Mouse (Mus musculus): ENCODE results near the gene Hes2. TPM values are rescaled to one million over a fixed set of nuclear protein-coding genes. Genes with fewer than 3 reads are reported as not detected.

Hes2 gene
- not detected for polyA plus RNA-seq (2017; shearing (Covaris generic))

DNA sequence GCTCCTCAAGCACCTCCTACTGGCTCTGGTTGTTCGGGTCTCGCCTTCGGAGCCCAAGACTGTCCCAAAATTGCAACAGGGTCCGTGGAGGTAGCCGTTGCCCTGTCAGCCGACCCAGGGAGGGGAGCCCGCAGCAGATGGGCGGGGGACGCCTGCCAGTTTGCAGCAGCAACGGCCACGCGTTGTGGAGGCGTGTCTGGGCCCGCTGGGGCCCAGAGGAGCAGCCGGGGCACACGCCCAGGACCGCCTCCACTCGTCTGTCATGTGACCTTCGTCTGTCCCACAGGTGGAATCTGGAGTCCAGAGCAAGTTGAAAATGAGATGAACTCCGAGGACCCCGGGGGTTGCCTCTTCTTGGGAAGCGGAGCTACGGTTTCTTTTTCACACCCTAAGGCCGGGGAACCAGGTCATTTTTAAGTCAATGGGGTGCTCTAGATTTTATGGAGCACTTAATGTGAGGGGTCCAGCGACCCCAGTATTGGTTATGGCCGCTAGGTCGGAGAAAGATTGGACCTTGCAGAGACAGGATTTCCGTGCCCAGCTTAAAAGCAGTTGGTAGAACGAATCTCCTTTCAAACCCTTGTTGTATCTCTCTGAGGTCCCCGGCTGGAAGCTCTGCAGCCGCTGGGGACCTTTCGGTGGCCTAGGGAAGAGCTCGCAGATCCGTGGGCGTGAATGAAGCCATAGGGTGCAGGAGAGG lies at the start of gene Hes2:
Gene Hes2 (plus strand): TSS at position 283 of the 700 bp plus-strand sequence.

DNA sequence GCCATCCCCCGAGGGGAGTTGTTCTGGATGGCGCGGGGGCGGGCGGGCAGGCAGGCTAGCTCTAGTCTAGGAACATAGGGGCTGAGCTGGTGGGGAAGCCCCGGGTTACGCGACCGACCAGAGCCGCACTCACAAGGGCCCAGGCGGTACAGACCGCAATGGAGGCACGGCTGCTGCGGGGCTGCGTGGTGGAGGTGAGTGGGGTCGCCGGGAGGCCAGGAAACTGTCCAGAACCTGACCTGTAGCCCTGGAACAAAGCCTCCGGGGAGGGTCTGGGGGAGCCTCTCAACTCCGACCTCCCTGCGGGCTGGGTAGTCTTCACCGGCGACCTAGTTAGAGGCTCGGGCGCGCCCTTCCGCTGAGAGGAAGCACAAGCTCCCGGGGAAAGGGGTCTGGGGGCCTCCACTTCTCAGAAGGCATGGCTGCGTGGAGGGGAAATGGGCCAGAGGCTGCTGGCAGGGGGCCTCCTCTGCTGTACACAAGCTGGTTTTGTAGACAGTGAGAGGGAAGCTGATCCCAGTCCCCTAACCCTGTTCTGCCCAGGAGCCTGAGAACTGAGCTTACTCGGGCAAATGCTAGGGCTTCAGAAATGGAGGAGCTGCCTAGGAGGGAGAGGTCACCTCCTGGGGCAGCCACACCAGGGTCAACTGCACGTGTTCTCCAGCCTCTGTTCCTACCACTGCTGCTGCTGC lies 42.6 kb upstream of the Hes2 start, which contains the start of gene Tnfrsf25:
Gene Tnfrsf25 (plus strand): TSS at position 14 of the 692 bp plus-strand sequence.

DNA sequence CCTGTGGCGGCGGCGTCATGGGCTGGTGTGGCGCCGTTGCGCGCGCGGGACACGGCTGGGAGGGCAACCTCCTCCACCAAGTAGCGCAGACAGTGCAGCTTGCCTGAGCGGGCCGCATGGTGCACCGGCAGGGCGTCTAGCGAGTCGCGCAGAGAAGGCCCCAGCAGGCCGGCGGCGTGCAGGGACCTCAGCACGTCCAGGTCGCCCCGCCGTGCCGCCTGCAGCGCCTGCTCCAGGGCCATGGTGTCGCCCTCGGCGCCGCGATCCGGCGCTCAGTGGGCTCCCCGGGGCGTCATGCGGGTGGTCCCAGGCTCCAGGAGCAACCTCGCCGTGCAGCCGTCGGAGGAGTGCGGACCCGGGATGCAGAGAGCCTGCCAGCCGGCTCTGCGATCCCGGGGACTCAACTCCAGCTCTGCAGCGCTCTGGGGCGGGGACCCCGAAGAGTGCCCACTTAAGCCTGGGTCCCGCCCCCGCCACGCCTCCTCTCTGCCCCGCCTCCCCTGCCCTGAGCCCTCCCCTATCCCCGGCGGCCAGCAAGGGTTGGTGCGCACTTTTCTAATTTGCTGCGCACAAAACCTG lies 6.6 kb upstream of the Hes2 start, which contains the start of gene Espn:
Gene Espn (minus strand): TSS at position 406 of the 579 bp plus-strand sequence.

DNA sequence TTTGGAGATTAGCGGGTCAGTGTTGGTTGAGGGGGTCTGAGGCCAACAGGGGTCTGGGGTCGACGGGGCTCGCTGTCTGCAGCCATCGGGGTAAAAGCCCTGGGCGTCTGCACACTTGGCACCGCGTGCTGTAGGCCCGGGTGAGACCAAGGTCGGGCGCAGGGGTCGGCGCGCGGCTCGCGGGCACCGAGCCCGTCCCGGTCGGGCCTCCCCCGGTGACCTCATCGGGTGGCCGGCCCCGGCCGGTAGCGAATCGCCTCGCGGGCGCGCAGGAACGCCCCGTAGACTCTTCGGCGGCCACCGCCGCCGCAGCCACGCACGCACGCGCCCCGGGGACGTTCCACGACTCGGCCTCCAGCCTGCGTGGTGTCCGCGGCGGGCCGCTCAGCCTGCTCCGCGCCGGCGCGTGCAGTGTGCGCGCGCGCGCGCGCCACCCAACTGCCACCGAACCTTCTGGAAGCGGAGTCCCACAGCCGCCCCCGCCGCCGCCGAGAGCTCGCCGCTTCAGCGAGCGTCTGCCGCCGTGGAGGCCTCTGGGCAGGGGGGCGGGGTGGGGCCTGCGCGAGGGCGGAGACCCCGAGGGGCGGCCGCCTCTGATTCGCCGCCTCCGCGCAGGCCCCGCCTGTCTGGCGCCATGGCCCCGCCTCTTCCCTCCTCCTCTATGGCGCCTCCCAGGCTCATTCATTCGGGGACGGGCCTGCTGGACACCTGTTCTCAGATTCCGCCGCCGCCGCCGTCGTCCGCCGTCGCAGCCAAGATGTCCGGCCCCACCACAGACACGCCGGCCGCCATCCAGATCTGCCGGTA lies 19.1 kb downstream of the Hes2 start, which contains the start of gene Acot7:
Gene Acot7 (plus strand): TSS at position 598 of the 807 bp plus-strand sequence.

Other genes starting within 250 kb of the Hes2 start
- 60.0 TPM for gene Dnajc11, start 225.2 kb upstream of the Hes2 start, polyA plus RNA-seq (2017; shearing (Covaris generic))
- gene Thap3, start 169.9 kb upstream of the Hes2 start, polyA plus RNA-seq (2017; shearing (Covaris generic)) = 134 TPM
- 3.0 TPM for gene Phf13, start 162.6 kb upstream of the Hes2 start, polyA plus RNA-seq (2017; shearing (Covaris generic))
- 1.2 TPM for gene Klhl21, start 150.1 kb upstream of the Hes2 start, polyA plus RNA-seq (2017; shearing (Covaris generic))
- gene Zbtb48, start 131.2 kb upstream of the Hes2 start, polyA plus RNA-seq (2017; shearing (Covaris generic)) = 34.9 TPM
- not detected for gene Tas1r1, start 120.3 kb upstream of the Hes2 start, polyA plus RNA-seq (2017; shearing (Covaris generic))
- gene Nol9, start 119.5 kb upstream of the Hes2 start, polyA plus RNA-seq (2017; shearing (Covaris generic)) = 6.6 TPM
- 4.3 TPM for gene Plekhg5, start 86.4 kb upstream of the Hes2 start, polyA plus RNA-seq (2017; shearing (Covaris generic))
- 221 TPM for gene Tnfrsf25, start 42.9 kb upstream of the Hes2 start, polyA plus RNA-seq (2017; shearing (Covaris generic))
- 14.8 TPM for gene Espn, start 6.5 kb upstream of the Hes2 start, polyA plus RNA-seq (2017; shearing (Covaris generic))
- 84.5 TPM for gene Acot7, start 19.3 kb downstream of the Hes2 start, polyA plus RNA-seq (2017; shearing (Covaris generic))
- not detected for gene Gpr153, start 115.4 kb downstream of the Hes2 start, polyA plus RNA-seq (2017; shearing (Covaris generic))
- not detected for gene Hes3, start 132.8 kb downstream of the Hes2 start, polyA plus RNA-seq (2017; shearing (Covaris generic))
- 3.9 TPM for gene Icmt, start 138.4 kb downstream of the Hes2 start, polyA plus RNA-seq (2017; shearing (Covaris generic))
- gene Rnf207, start 160.1 kb downstream of the Hes2 start, polyA plus RNA-seq (2017; shearing (Covaris generic)) = 0.25 TPM
- 633 TPM for gene Rpl22, start 166.9 kb downstream of the Hes2 start, polyA plus RNA-seq (2017; shearing (Covaris generic))
- gene Chd5, start 179.8 kb downstream of the Hes2 start, polyA plus RNA-seq (2017; shearing (Covaris generic)) = 0.04 TPM